In genomic region chr11:23259481-23259880, GRCm38 (mm10) we compare ENCODE assay signal across 20 mouse cellular contexts. TPM values are rescaled to one million over a fixed set of nuclear protein-coding genes. Genes with fewer than 3 reads are reported as not detected.
DNase-seq lines count a peak whose midpoint lies in the region; ATAC-seq and TF ChIP-seq lines count a peak whose summit lies in the region.
"Had no signal": no experiment of that assay in that cellular context is flagged by ENCODE, and none has a peak within 500 bp of the region (broad histone marks: within the 10 kb centered on the region; RNA-seq: fewer than 3 reads in every experiment).

No protein-coding gene starts in this region.

- no peak for TF ChIP-seq RAD21 in CH12.LX (IDR thresholded peaks at IDR 0.05; ENCODE audit: low read depth, low read length)

- 0 out of 2 replicates have a peak overlapping the region, but pooled peaks have one; percentile 30 for H3K4me2 ChIP-seq in kidney, embryonic 16.5 days (replicated peaks; ENCODE audit: low read depth, low read length)
- peak overlapping the region; percentile 92 for H3K4me2 ChIP-seq in CH12.LX (ENCODE audit: insufficient read depth, low read depth, poor library complexity, severe bottlenecking)
- H3K4me2 ChIP-seq in embryonic facial prominence, embryonic 12.5 days (replicated peaks): peak overlapping the region; percentile 13; the same call in 1 of the 2 replicates
- H3K4me2 ChIP-seq: embryonic facial prominence, embryonic 15.5 days; limb, embryonic 15.5 days had no signal

- no peak for ATAC-seq in kidney, embryonic 16.5 days (ENCODE audit: low FRiP score, low TSS enrichment)
- ATAC-seq in embryonic facial prominence, embryonic 12.5 days (ENCODE audit: insufficient number of reproducible peaks, insufficient read depth, low FRiP score, low TSS enrichment): no peak
- ATAC-seq: forebrain, embryonic 14.5 days; hindbrain, postnatal 0 days had no signal

- TF ChIP-seq CTCF in CH12.LX (conservative IDR thresholded peaks at IDR 0.05 in 1 of 2, IDR thresholded peaks at IDR 0.05 in 1 of 2; ENCODE audit: low read depth in 2 of 2, low read length in 2 of 2): no peak

- H3K4me3 ChIP-seq in kidney, embryonic 16.5 days (ENCODE audit: low read length): no peak overlapping the region
- H3K4me3 ChIP-seq in CH12.LX (replicated peaks in 1 of 3; ENCODE audit: low read depth in 2 of 3, low read length in 2 of 3, poor library complexity in 1 of 3): peak overlapping the region in 1 of 3 experiments; percentile 35
- H3K4me3 ChIP-seq in embryonic facial prominence, embryonic 12.5 days: no peak overlapping the region
- H3K4me3 ChIP-seq: embryonic facial prominence, embryonic 15.5 days; gastrocnemius, adult 2 months; limb, embryonic 15.5 days had no signal

- intact Hi-C loops in heart, postnatal 25 days (cut with DNase I): loop anchor here (5.0 to 10.0 kb wide), 5 partner anchors 195 to 1687 kb away; partner anchors contain the start of genes Fam161a, Mdh1 and Wdpcp

- 76% methylated on average over 1 of the region's 1 CpGs for WGBS in kidney, embryonic 16.5 days
- 76% methylated on average over 1 of the region's 1 CpGs for WGBS in embryonic facial prominence, embryonic 12.5 days

- TF ChIP-seq POLR2A in CH12.LX (IDR thresholded peaks at IDR 0.05; ENCODE audit: low read depth, low read length): no peak

- dilution Hi-C loops in CH12.LX (cut with MboI; ENCODE audit: extremely low pct_ligation_motif_present, extremely low pct_unique_long_range_greater_than_20kb, low sequenced_read_pairs): no loop called here

- DNase-seq in heart, adult 11 months: peak; percentile 68
- DNase-seq in heart, postnatal 25 days (ENCODE audit: low spot score): no peak
- DNase-seq in kidney, adult 8-10 months: no peak
- no peak for DNase-seq in CH12.LX (ENCODE audit: extremely low read depth)
- DNase-seq in retina, embryonic 14.5 days (ENCODE audit: low spot score): no peak
- DNase-seq in layer of hippocampus, postnatal 10 days (ENCODE audit: low spot score in 2 of 2): no peak
- DNase-seq: adrenal gland, adult 8-10 months; cerebellum, adult 11-12 months; cerebellum, postnatal 36 days; gastrocnemius, adult 2 months; kidney, adult 9 months; thymus, adult 18-20 months had no signal

- no peak for TF ChIP-seq EP300 in CH12.LX (IDR thresholded peaks at IDR 0.05; ENCODE audit: low read length)

- peaks cover 25% of the 10 kb centered on the region for H3K36me3 ChIP-seq in kidney, embryonic 16.5 days (ENCODE audit: insufficient read depth, low read length)
- peaks cover 14 to 48% of the 10 kb centered on the region in 2 experiments for H3K36me3 ChIP-seq in CH12.LX (replicated peaks in 1 of 2; ENCODE audit: control insufficient read depth in 1 of 2, insufficient read depth in 1 of 2, low read length in 1 of 2)
- peaks cover 30% of the 10 kb centered on the region for H3K36me3 ChIP-seq in embryonic facial prominence, embryonic 12.5 days

- no peak overlapping the region for H3K27ac ChIP-seq in kidney, embryonic 16.5 days (ENCODE audit: low read length)
- H3K27ac ChIP-seq in CH12.LX (ENCODE audit: insufficient read depth, low read depth): no peak overlapping the region
- H3K27ac ChIP-seq in embryonic facial prominence, embryonic 12.5 days: no peak overlapping the region
- H3K27ac ChIP-seq: embryonic facial prominence, embryonic 15.5 days; gastrocnemius, adult 2 months; hindbrain, postnatal 0 days; limb, embryonic 15.5 days; macrophage; neural tube, embryonic 13.5 days had no signal

- in situ Hi-C loops in CH12.LX (cut with MboI; ENCODE audit: low pct_ligation_motif_present, low pct_unique_long_range_greater_than_20kb, low sequenced_read_pairs): no loop called here

- H3K9ac ChIP-seq in kidney, embryonic 16.5 days (replicated peaks; ENCODE audit: low read length): no peak overlapping the region
- H3K9ac ChIP-seq in CH12.LX (ENCODE audit: insufficient read depth, low read depth): no peak overlapping the region; the same call in 1 of the 2 replicates
- H3K9ac ChIP-seq in embryonic facial prominence, embryonic 12.5 days: no peak overlapping the region
- H3K9ac ChIP-seq: embryonic facial prominence, embryonic 15.5 days; limb, embryonic 15.5 days; neural tube, embryonic 13.5 days had no signal

- peaks cover 21% of the 10 kb centered on the region; the same call in 1 of the 2 replicates for H3K4me1 ChIP-seq in kidney, embryonic 16.5 days (ENCODE audit: insufficient read depth, low read length)
- H3K4me1 ChIP-seq in CH12.LX (ENCODE audit: control insufficient read depth in 1 of 2, insufficient read depth in 2 of 2): peaks cover 5 to 32% of the 10 kb centered on the region in 2 experiments
- peaks cover 13% of the 10 kb centered on the region for H3K4me1 ChIP-seq in embryonic facial prominence, embryonic 12.5 days

- H3K27me3 ChIP-seq in kidney, embryonic 16.5 days (ENCODE audit: insufficient read depth, low read length): no peaks in the 10 kb centered on the region
- H3K27me3 ChIP-seq in CH12.LX (replicated peaks): no peaks in the 10 kb centered on the region
- H3K27me3 ChIP-seq in embryonic facial prominence, embryonic 12.5 days: no peaks in the 10 kb centered on the region
- H3K27me3 ChIP-seq: embryonic facial prominence, embryonic 15.5 days; limb, embryonic 15.5 days; neural tube, embryonic 13.5 days had no signal

- H3K9me3 ChIP-seq in kidney, embryonic 16.5 days (ENCODE audit: low read length): no peaks in the 10 kb centered on the region
- H3K9me3 ChIP-seq in CH12.LX (replicated peaks; ENCODE audit: low read length): no peaks in the 10 kb centered on the region
- H3K9me3 ChIP-seq in embryonic facial prominence, embryonic 12.5 days: no peaks in the 10 kb centered on the region
- H3K9me3 ChIP-seq: embryonic facial prominence, embryonic 15.5 days; limb, embryonic 15.5 days; neural tube, embryonic 13.5 days had no signal

- H3K79me2 ChIP-seq in CH12.LX (replicated peaks; ENCODE audit: control insufficient read depth, extremely low read depth, insufficient read depth, poor library complexity, severe bottlenecking): peaks cover 83% of the 10 kb centered on the region

TF ChIP-seq in CH12.LX, 34 proteins besides CTCF, POLR2A, EP300 and RAD21:
- TF ChIP-seq PAX5 (IDR thresholded peaks at IDR 0.05; ENCODE audit: low read length) (no peak), CHD1 (IDR thresholded peaks at IDR 0.05; ENCODE audit: low read depth, low read length) (0 out of 2 replicates have a peak, but pooled peaks have one; percentile 6)

RNA-seq across cellular contexts. Expression of gene Xpo1, which starts 3.6 kb away (rescaled TPM):
- 10 to 100 TPM; 33.9 to 44.3 TPM for total RNA-seq in heart, postnatal 25 days (2021)
- 95.1 and 96.8 TPM in 2 replicates for polyA plus RNA-seq in kidney, embryonic 16.5 days (2015; fragmentation: Nextera tagmentation; extraction: Ambion mirVana)
- total RNA-seq in CH12.LX (2012; rRNA removed) (140 and 176 TPM in 2 replicates), CH12.LX (2014; rRNA removed) (295 and 333 TPM in 2 replicates)
- 199 and 246 TPM in 2 replicates for polyA plus RNA-seq in CH12.LX (2012; ENCODE audit: insufficient read length, low read depth)
- polyA plus RNA-seq in embryonic facial prominence, embryonic 12.5 days (2016; fragmentation: Nextera tagmentation; extraction: Ambion mirVana): 177 and 182 TPM in 2 replicates
- 10 to 100 TPM; 78.0 to 79.1 TPM for total RNA-seq in layer of hippocampus, postnatal 10 days (2021)

RNA-seq across cellular contexts. Expression of gene Usp34, which starts 47.2 kb away (rescaled TPM):
- 10 to 100 TPM; 33.1 to 36.4 TPM for total RNA-seq in heart, postnatal 25 days (2021)
- polyA plus RNA-seq in kidney, embryonic 16.5 days (2015; fragmentation: Nextera tagmentation; extraction: Ambion mirVana): 22.4 and 22.5 TPM in 2 replicates
- 45.4 and 47.5 TPM in 2 replicates for total RNA-seq in CH12.LX (2012; rRNA removed)
- 87.2 and 92.5 TPM in 2 replicates for total RNA-seq in CH12.LX (2014; rRNA removed)
- polyA plus RNA-seq in CH12.LX (2012; ENCODE audit: insufficient read length, low read depth): 57.4 and 65.4 TPM in 2 replicates
- polyA plus RNA-seq in embryonic facial prominence, embryonic 12.5 days (2016; fragmentation: Nextera tagmentation; extraction: Ambion mirVana): 30.5 and 30.7 TPM in 2 replicates
- total RNA-seq in layer of hippocampus, postnatal 10 days (2021): 100 to 1,000 TPM; 114 to 120 TPM

Comparison
In these comparisons a context has a peak if more than half of its experiments do, and no peak if none do; other contexts are left out.
1. H3K4me2 ChIP-seq: peak in every context shown above with its lines; median percentile 92 in CH12.LX; 30 in kidney, embryonic 16.5 days; 13 in embryonic facial prominence, embryonic 12.5 days.